Mouse (Mus musculus): Measurements from ENCODE around the gene Gsx2. TPM values are rescaled to one million over a fixed set of nuclear protein-coding genes. Genes with fewer than 3 reads are reported as not detected.

The Gsx2 gene
- polyA plus RNA-seq, 1 experiment = not detected

DNA sequence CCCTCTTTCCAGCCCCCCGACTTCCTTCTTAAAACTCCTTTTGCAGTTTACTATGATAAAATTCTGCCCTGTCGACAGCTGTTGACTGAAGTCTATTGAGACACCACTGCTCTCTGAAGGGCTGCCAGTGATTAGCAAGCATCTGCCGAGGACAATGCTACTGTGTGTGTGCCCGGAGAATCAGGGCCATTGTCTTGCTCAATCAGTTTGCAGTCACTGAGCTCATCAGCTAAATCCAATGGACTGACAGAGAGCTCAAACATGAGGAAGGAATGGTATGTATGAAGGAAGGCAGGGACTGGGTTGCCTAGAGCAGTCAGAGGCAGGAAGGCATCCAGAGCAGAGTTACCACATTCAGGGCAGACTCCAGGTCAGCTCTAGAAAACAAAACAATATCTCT, 12.2 kb upstream of the Gsx2 start:
- H3K4me3 ChIP-seq (replicated peaks; ENCODE audit: extremely low read depth, low read depth, low read length) = no peak overlapping the region
- TF ChIP-seq CTCF (IDR thresholded peaks at IDR 0.05; ENCODE audit: insufficient read depth, low read length) (no peak), POLR2A (IDR thresholded peaks at IDR 0.05; ENCODE audit: borderline replicate concordance, extremely low read depth, low read depth, low read length) (no peak)
- WGBS = 37% methylated on average over 4 of the region's 4 CpGs
- peaks cover 3% of the 10 kb centered on the region; the same call in 1 of the 2 replicates for H3K4me1 ChIP-seq (ENCODE audit: control insufficient read depth, insufficient read depth, low read length)
- no peak for DNase-seq

DNA sequence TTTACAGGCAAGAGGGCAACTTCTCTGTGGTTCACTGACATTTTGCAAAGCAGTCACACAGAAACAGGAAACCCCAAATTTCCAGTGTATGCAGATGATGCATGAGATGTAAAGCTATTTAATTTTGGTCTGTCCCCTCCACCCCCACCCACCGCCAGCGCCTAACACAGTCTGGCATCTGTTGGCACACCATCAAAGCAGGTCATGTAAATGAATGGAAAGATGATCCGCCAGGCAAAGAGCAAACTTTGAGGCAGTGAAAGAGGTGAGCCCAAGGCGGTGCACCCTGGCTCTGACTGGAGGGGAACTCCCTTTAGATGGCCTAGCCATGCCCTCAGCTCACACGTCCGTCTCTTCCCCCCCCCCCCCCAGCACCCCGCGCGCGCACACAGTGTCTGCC, 8.7 kb upstream of the Gsx2 start:
- 5% methylated on average over 8 of the region's 10 CpGs for WGBS
- H3K4me3 ChIP-seq (replicated peaks; ENCODE audit: extremely low read depth, low read depth, low read length) = no peak overlapping the region
- no peak for DNase-seq
- H3K4me1 ChIP-seq (ENCODE audit: control insufficient read depth, insufficient read depth, low read length) = peaks cover 6% of the 10 kb centered on the region; the same call in 1 of the 2 replicates
- TF ChIP-seq POLR2A (IDR thresholded peaks at IDR 0.05; ENCODE audit: borderline replicate concordance, extremely low read depth, low read depth, low read length) (no peak), CTCF (IDR thresholded peaks at IDR 0.05; ENCODE audit: insufficient read depth, low read length) (no peak)

DNA sequence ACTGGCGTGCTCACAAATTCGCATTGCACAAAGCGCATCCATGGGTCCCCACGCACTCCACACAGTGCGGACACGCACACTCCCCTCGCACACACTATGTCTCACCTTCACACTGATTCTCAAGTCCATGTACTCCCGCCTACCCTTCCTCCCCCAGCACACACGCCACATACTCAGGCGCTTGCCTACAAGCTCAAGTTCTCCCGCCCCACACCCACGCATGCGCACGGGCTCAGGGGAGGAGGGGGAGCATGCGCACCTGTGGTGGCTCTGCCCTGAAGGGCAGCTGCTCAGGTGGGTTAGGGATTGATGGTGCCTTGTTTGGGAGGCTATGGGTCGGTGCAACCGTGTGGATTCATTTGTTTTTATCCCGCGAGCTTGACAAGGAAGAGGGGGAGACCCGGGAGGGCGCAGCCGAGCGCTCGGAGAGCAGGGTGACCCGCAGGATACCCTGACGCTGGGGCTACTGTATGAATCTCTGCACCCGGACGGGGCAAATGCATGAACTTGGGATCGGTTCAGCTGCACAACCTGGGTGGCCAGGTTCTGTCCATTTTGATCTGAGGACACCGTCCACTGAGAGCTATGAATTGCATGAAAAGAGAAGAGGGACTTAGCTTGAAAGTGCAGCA, 8.2 kb upstream of the Gsx2 start:
- Histone ChIP-seq H3K4me1 (ENCODE audit: control insufficient read depth, insufficient read depth, low read length) (peaks cover 6% of the 10 kb centered on the region; the same call in 1 of the 2 replicates), H3K4me3 (replicated peaks; ENCODE audit: extremely low read depth, low read depth, low read length) (peak overlapping the region; percentile 33)
- WGBS = 2% methylated on average over 30 of the region's 30 CpGs
- DNase-seq = no peak
- TF ChIP-seq POLR2A (IDR thresholded peaks at IDR 0.05; ENCODE audit: borderline replicate concordance, extremely low read depth, low read depth, low read length) (no peak), CTCF (IDR thresholded peaks at IDR 0.05; ENCODE audit: insufficient read depth, low read length) (no peak)

DNA sequence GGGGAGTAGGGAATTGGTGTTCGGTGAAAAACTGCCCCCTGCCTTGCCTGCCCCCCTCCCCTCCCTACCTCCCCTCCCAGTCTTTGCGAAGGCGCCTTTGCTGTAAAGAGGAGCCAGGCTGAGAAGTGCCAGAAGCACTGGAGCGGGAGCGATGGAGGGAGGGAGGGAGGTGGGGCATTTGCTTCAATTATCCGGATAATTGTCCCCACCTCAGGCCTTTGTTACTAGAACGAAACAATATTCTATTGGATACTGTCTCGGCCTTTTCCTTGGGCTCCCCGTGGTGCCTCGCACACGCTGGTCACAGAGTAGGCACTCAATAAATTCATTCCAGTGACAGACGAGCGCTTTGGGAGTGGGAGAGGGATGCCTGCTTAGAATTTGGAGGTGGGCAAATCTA, 5.3 kb upstream of the Gsx2 start:
- Histone ChIP-seq H3K4me1 (ENCODE audit: control insufficient read depth, insufficient read depth, low read length) (peaks cover 6% of the 10 kb centered on the region; the same call in 1 of the 2 replicates), H3K4me3 (replicated peaks; ENCODE audit: extremely low read depth, low read depth, low read length) (no peak overlapping the region)
- TF ChIP-seq CTCF (IDR thresholded peaks at IDR 0.05; ENCODE audit: insufficient read depth, low read length) = no peak
- no peak for TF ChIP-seq POLR2A (IDR thresholded peaks at IDR 0.05; ENCODE audit: borderline replicate concordance, extremely low read depth, low read depth, low read length)
- DNase-seq = no peak
- 18% methylated on average over 12 of the region's 13 CpGs for WGBS

DNA sequence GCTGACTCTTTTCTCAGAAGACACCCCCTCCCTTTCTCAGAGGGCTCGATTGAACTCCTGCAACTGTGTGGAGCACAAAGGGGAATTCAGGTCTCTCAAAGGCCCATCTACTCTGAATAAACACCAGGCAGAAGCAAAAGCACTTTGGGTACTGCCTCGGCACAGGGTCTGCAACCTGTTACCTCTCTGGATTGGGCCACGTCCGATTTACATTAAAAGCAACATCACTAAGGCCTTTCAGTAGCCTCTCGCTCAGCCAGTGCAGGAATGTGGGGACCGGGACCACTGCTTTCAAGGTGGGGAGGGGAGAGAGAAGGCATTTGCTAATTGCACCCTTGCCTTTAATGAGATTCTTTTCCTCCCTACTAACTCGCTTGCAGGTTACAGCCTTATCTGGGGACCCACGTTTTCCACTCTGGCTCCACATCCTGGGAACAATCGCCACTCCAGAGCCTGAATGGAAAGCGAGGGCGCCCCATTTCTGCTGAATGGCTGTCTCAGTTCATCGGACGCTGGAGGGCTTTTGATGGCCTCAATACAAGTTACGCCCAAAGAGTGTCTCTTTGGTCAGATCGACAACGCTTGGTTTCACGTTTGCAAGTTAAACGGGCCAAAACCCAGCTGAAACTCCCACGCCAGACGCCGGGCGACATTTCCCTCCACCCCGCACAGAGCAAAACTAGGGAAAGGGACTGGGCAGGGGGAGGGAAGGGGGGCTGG, 4.6 kb upstream of the Gsx2 start:
- no peak overlapping the region for H3K4me3 ChIP-seq (replicated peaks; ENCODE audit: extremely low read depth, low read depth, low read length)
- TF ChIP-seq CTCF (IDR thresholded peaks at IDR 0.05; ENCODE audit: insufficient read depth, low read length) (no peak), POLR2A (IDR thresholded peaks at IDR 0.05; ENCODE audit: borderline replicate concordance, extremely low read depth, low read depth, low read length) (no peak)
- DNase-seq = no peak
- peaks cover 6% of the 10 kb centered on the region; the same call in 1 of the 2 replicates for H3K4me1 ChIP-seq (ENCODE audit: control insufficient read depth, insufficient read depth, low read length)
- 7% methylated on average over 23 of the region's 23 CpGs for WGBS

DNA sequence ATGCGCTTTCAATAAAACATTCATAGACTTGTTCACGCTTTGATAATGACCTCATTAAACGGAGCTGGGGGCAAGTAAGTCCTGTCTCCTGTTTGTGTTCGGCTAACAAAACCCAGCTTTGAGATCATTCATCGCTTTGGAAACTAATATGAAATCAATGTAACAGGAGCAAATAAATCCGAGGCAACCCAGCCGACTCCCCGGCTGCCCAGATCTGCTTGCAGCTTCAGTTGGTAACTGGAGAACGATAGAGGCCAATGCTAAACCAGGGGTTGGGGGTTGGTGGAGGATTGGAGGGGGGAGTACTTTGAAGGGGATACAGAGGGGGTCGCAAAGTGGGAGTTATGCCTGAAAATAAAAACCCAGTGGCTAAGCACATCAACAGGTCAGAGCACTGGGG, 3.5 kb upstream of the Gsx2 start:
- no peak for DNase-seq
- TF ChIP-seq POLR2A (IDR thresholded peaks at IDR 0.05; ENCODE audit: borderline replicate concordance, extremely low read depth, low read depth, low read length) (no peak), CTCF (IDR thresholded peaks at IDR 0.05; ENCODE audit: insufficient read depth, low read length) (no peak)
- WGBS = 7% methylated on average over 10 of the region's 10 CpGs

DNA sequence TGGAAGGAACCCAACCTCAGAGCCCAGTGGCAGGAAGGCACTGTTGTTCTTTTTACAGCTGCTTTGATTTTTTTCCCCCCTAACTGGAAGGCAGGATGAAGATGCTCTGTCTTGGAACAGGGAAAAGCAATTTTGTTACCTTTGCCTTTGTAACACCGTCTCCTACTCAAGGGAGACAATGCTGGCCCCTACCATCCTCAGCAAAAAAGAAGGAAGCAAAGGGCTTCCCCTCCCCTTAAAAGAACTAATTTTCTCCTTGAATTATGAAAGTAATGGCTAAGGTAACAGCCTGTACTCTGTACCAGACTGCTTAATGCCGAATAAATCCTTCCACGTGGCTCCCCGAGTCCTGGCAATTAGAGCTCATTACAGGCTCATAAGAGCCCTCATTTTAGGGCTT, 2.9 kb upstream of the Gsx2 start:
- Histone ChIP-seq H3K4me1 (ENCODE audit: control insufficient read depth, insufficient read depth, low read length) (0 out of 2 replicates have a peak, but pooled peaks cover 3% of the 10 kb centered on the region), H3K4me3 (replicated peaks; ENCODE audit: extremely low read depth, low read depth, low read length) (no peak overlapping the region)
- TF ChIP-seq POLR2A (IDR thresholded peaks at IDR 0.05; ENCODE audit: borderline replicate concordance, extremely low read depth, low read depth, low read length) = no peak
- TF ChIP-seq CTCF (IDR thresholded peaks at IDR 0.05; ENCODE audit: insufficient read depth, low read length) = no peak
- DNase-seq = no peak
- 23% methylated on average over 4 of the region's 4 CpGs for WGBS

More for the DNA sequence above, 3.5 kb upstream of the Gsx2 start:
- Histone ChIP-seq H3K4me3 (replicated peaks; ENCODE audit: extremely low read depth, low read depth, low read length) (no peak overlapping the region), H3K4me1 (ENCODE audit: control insufficient read depth, insufficient read depth, low read length) (peaks cover 6% of the 10 kb centered on the region; the same call in 1 of the 2 replicates)

DNA sequence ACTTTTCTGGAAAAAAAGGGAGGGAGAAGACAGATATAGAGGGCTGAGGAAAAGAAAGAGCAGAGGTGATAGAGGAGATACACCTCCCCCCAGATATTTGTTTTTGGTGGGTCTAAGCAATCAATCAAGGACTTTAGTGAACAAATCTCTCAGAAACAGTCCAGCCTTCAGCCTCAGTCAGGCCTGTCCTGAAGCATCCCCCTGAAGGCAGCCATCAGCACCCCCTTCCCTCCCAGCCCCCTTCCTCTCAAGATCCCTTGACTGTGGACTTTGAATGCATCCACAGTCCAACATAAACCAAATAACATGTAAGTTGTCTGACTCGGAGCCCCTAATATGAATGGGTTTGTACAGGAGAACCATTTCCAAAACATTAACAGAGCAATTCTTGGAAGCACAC, 2.2 kb upstream of the Gsx2 start:
- TF ChIP-seq POLR2A (IDR thresholded peaks at IDR 0.05; ENCODE audit: borderline replicate concordance, extremely low read depth, low read depth, low read length) = no peak
- no peak for TF ChIP-seq CTCF (IDR thresholded peaks at IDR 0.05; ENCODE audit: insufficient read depth, low read length)
- 53% methylated on average over 1 of the region's 1 CpGs for WGBS
- no peak for DNase-seq
- H3K4me3 ChIP-seq (replicated peaks; ENCODE audit: extremely low read depth, low read depth, low read length) = no peak overlapping the region
- H3K4me1 ChIP-seq (ENCODE audit: control insufficient read depth, insufficient read depth, low read length) = 0 out of 2 replicates have a peak, but pooled peaks cover 3% of the 10 kb centered on the region

DNA sequence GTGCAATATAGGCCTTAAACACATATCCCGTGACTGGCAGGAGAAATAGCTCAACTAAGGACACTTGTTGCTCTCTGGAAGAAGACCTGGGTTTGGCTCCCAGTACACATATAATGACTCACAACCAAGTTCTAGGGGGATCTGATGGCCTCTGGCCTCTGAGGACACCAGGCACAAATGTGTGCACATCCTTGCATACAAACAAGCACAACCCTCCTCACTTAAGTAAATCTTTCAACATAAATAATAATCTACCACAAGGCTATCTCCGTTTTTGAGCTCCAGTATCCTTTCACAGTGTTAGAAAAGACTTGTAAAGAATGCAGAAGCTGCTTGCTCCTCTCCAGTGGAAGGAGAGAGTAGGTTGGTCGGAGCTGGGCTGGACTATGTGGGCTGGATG, 1.7 kb upstream of the Gsx2 start:
- H3K4me1 ChIP-seq (ENCODE audit: control insufficient read depth, insufficient read depth, low read length) = 0 out of 2 replicates have a peak, but pooled peaks cover 3% of the 10 kb centered on the region
- DNase-seq = no peak
- TF ChIP-seq CTCF (IDR thresholded peaks at IDR 0.05; ENCODE audit: insufficient read depth, low read length) (no peak), POLR2A (IDR thresholded peaks at IDR 0.05; ENCODE audit: borderline replicate concordance, extremely low read depth, low read depth, low read length) (no peak)
- WGBS = 25% methylated on average over 3 of the region's 3 CpGs
- no peak overlapping the region for H3K4me3 ChIP-seq (replicated peaks; ENCODE audit: extremely low read depth, low read depth, low read length)
